Mouse (Mus musculus) C2C12 (cell line): ENCODE measurements around the gene Pth2. TPM values are rescaled to one million over a fixed set of nuclear protein-coding genes. Genes with fewer than 3 reads are reported as not detected.
"Not testable (repeated sequence)": the region's sequence is repeated elsewhere in the genome, so short reads cannot be mapped to it uniquely, and the experiment has no call there.

Experiments used
- H3K27me3 ChIP-seq: one replicate; pipeline ENCODE4 v1.6.1; 2011; ENCODE audit not compliant: control insufficient read depth, insufficient read depth, insufficient read length
- H3K36me3 ChIP-seq: one replicate; pipeline ENCODE4 v1.6.1; 2011; ENCODE audit not compliant: control insufficient read depth, insufficient read depth
- H3K4me3 ChIP-seq: one replicate; pipeline ENCODE4 v1.5.1; 2011; ENCODE audit warnings: mild to moderate bottlenecking, control low read depth; ENCODE audit not compliant: poor library complexity, insufficient read depth, severe bottlenecking
- H3K79me2 ChIP-seq: one replicate; pipeline ENCODE4 v1.6.1; 2011; ENCODE audit not compliant: control insufficient read depth, insufficient read depth
- H3K79me3 ChIP-seq: one replicate; pipeline ENCODE4 v1.6.1; 2011; ENCODE audit warnings: low read depth, control low read depth
- H3ac ChIP-seq: one replicate; pipeline ENCODE3; 2011; ENCODE audit warnings: low read depth; ENCODE audit not compliant: control insufficient read depth, insufficient read length
- CEBPB ChIP-seq: IDR thresholded peaks from one replicate; pipeline ENCODE4 v1.6.1; 2011; ENCODE audit warnings: low read depth, mild to moderate bottlenecking, control low read depth, moderate library complexity
- CTCF ChIP-seq: IDR thresholded peaks from one replicate; pipeline ENCODE4 v1.5.1; 2011; ENCODE audit not compliant: control insufficient read depth, insufficient read depth, insufficient read length
- FOSL1 ChIP-seq: IDR thresholded peaks from one replicate; pipeline ENCODE4 v1.8.0; 2011; ENCODE audit warnings: mild to moderate bottlenecking, low read length; ENCODE audit not compliant: poor library complexity, insufficient read depth, severe bottlenecking
- MAX ChIP-seq: IDR thresholded peaks from one replicate; pipeline ENCODE4 v1.6.1; 2011; ENCODE audit warnings: mild to moderate bottlenecking, control low read depth
- MYOD1 ChIP-seq: IDR thresholded peaks from one replicate; pipeline ENCODE4 v1.6.1; 2011; ENCODE audit warnings: low read depth; ENCODE audit not compliant: control insufficient read depth, insufficient read length
- MYOG ChIP-seq: IDR thresholded peaks from one replicate; pipeline ENCODE4 v1.6.1; 2011; ENCODE audit not compliant: control insufficient read depth, insufficient read length; ENCODE audit errors: extremely low read depth
- USF1 ChIP-seq: IDR thresholded peaks from one replicate; pipeline ENCODE4 v1.6.1; 2011; ENCODE audit warnings: low read depth, mild to moderate bottlenecking, control low read depth, moderate library complexity
- polyA plus RNA-seq: library from polyadenylated mRNA; unstranded; fragments of >200 nt; fragmentation: generic; extraction: Trizol; gene quantifications from one replicate; pipeline ENCODE4 v1.2.1, GENCODE M21; 2012; ENCODE audit warnings: missing spikeins

Pth2 gene
- polyA plus RNA-seq, 1 experiment: not detected

- no peaks in the 10 kb centered on the region for H3K36me3 ChIP-seq
- H3K79me3 ChIP-seq: no peaks in the 10 kb centered on the region
- H3K79me2 ChIP-seq: peaks cover 6% of the 10 kb centered on the region
- TF ChIP-seq CEBPB (no peak), CTCF (no peak), MYOG (no peak), USF1 (no peak), MAX (no peak), MYOD1 (no peak), FOSL1 (no peak)
- no peaks in the 10 kb centered on the region for H3K27me3 ChIP-seq
- H3K4me3 ChIP-seq: no peak overlapping the region
- no peak overlapping the region for H3ac ChIP-seq
Measured at GRCm38 (mm10) chr7:45150321-45150720, 30.5 kb upstream of the Pth2 start.

GRCm38 (mm10) chr7:45151303-45151702 lies 29.5 kb upstream of the Pth2 start:
- TF ChIP-seq CEBPB: no peak
- TF ChIP-seq FOSL1: no peak
- TF ChIP-seq MYOG: no peak
- TF ChIP-seq MAX: no peak
- TF ChIP-seq MYOD1: no peak
- no peak for TF ChIP-seq USF1
- no peak for TF ChIP-seq CTCF
- Histone ChIP-seq H3ac (no peak overlapping the region), H3K4me3 (no peak overlapping the region), H3K79me2 (peaks cover 6% of the 10 kb centered on the region), H3K27me3 (no peaks in the 10 kb centered on the region), H3K79me3 (no peaks in the 10 kb centered on the region), H3K36me3 (no peaks in the 10 kb centered on the region)

- not testable (repeated sequence) for H3K27me3 ChIP-seq, H3K36me3 ChIP-seq, H3K79me2 ChIP-seq, H3K4me3 ChIP-seq, H3ac ChIP-seq, H3K79me3 ChIP-seq
Measured at GRCm38 (mm10) chr7:45153052-45153451, 27.7 kb upstream of the Pth2 start.

GRCm38 (mm10) chr7:45153586-45153985 lies 27.2 kb upstream of the Pth2 start:
- Histone ChIP-seq H3K27me3 (no peaks in the 10 kb centered on the region), H3K36me3 (no peaks in the 10 kb centered on the region), H3ac (peak overlapping the region; percentile 85), H3K79me2 (peaks cover 6% of the 10 kb centered on the region), H3K4me3 (peak overlapping the region; percentile 55), H3K79me3 (no peaks in the 10 kb centered on the region)
- no peak for TF ChIP-seq USF1
- no peak for TF ChIP-seq CEBPB
- TF ChIP-seq MAX: no peak
- no peak for TF ChIP-seq MYOD1
- TF ChIP-seq CTCF: no peak
- TF ChIP-seq FOSL1: no peak
- no peak for TF ChIP-seq MYOG

GRCm38 (mm10) chr7:45154096-45154992 lies 26.5 kb upstream of the Pth2 start, which contains the start of the genes Pih1d1 and Aldh16a1:
Gene Pih1d1, plus strand, starts transcription at chr7:45154303.
Gene Aldh16a1, minus strand, starts transcription at chr7:45154584.
- H3K27me3 ChIP-seq: no peaks in the 10 kb centered on the region

More at GRCm38 (mm10) chr7:45154096-45154992, 26.5 kb upstream of the Pth2 start, which contains the start of the genes Pih1d1 and Aldh16a1:
- H3ac ChIP-seq: peak within 1 kb of the TSS; percentile 85
- TF ChIP-seq CEBPB: no peak
- TF ChIP-seq MAX: no peak
- TF ChIP-seq FOSL1: no peak
- TF ChIP-seq CTCF: peak; percentile 50
- TF ChIP-seq USF1: no peak
- peak within 1 kb of the TSS; percentile 55 for H3K4me3 ChIP-seq
- H3K79me3 ChIP-seq: no peaks in the 10 kb centered on the region
- H3K36me3 ChIP-seq: no peaks in the 10 kb centered on the region
- peaks cover 6% of the 10 kb centered on the region for H3K79me2 ChIP-seq
